Mouse (Mus musculus) lung, postnatal 4 days (tissue): ENCODE measurements around the gene Fosl2.
"Not testable (repeated sequence)": the region's sequence is repeated elsewhere in the genome, so short reads cannot be mapped to it uniquely, and the experiment has no call there.

ENCODE experiments used
- DNase-seq, 2 experiments: peaks; one replicate each; pipeline ENCODE4 v3.0.0; 2021

Gene Fosl2

GRCm38 (mm10) chr5:32134051-32134732 lies 1.4 kb upstream of the Fosl2 start:
- peak; percentile 57 to 59 for DNase-seq

- DNase-seq = peak; percentile 85 to 93
These were observed 682 bp upstream of the Fosl2 start for GRCm38 (mm10) chr5:32134903-32135335.

GRCm38 (mm10) chr5:32136301-32136863 lies 781 bp downstream of the Fosl2 start:
- peak; percentile 84 to 86 for DNase-seq

GRCm38 (mm10) chr5:32137106-32137522 lies 1.5 kb downstream of the Fosl2 start:
- peak; percentile 51 to 61 for DNase-seq

GRCm38 (mm10) chr5:32138446-32139195 lies 3.0 kb downstream of the Fosl2 start:
- peak; percentile 63 for DNase-seq

- peak; percentile 72 to 74 for DNase-seq
These were observed 4.0 kb downstream of the Fosl2 start for GRCm38 (mm10) chr5:32139516-32140037.

- no peak for DNase-seq
These were observed 6.3 kb downstream of the Fosl2 start for GRCm38 (mm10) chr5:32141899-32142298.

GRCm38 (mm10) chr5:32143433-32143970 lies 7.9 kb downstream of the Fosl2 start:
- DNase-seq = peak in 1 of 2 experiments; percentile 35

- DNase-seq = no peak
These were observed 10.7 kb downstream of the Fosl2 start for GRCm38 (mm10) chr5:32146281-32146680.

- DNase-seq = no peak
These were observed 13.0 kb downstream of the Fosl2 start for GRCm38 (mm10) chr5:32148593-32148992.

GRCm38 (mm10) chr5:32151244-32151643 lies 15.6 kb downstream of the Fosl2 start:
- no peak for DNase-seq

- DNase-seq = peak in 1 of 2 experiments; percentile 20
These were observed 17.3 kb downstream of the Fosl2 start for GRCm38 (mm10) chr5:32152725-32153417.

- DNase-seq = no peak
These were observed 17.8 kb downstream of the Fosl2 start for GRCm38 (mm10) chr5:32153418-32153740.

- no peak for DNase-seq
These were observed 18.3 kb downstream of the Fosl2 start for GRCm38 (mm10) chr5:32153791-32154490.

- DNase-seq = no peak
These were observed 19.5 kb downstream of the Fosl2 start for GRCm38 (mm10) chr5:32154931-32155688.

- no peak for DNase-seq
These were observed 20.3 kb downstream of the Fosl2 start for GRCm38 (mm10) chr5:32155927-32156326.

GRCm38 (mm10) chr5:32163478-32164043 lies 28.0 kb downstream of the Fosl2 start:
- peak in 1 of 2 experiments; percentile 12 for DNase-seq

- no peak for DNase-seq
These were observed 36.6 kb downstream of the Fosl2 start for GRCm38 (mm10) chr5:32172188-32172587.

- DNase-seq = no peak
These were observed 41.2 kb downstream of the Fosl2 start for GRCm38 (mm10) chr5:32176800-32177199.

- DNase-seq = no peak
These were observed 42.1 kb downstream of the Fosl2 start for GRCm38 (mm10) chr5:32177737-32178136.

- DNase-seq = not testable (repeated sequence)
These were observed 43.1 kb downstream of the Fosl2 start for GRCm38 (mm10) chr5:32178720-32179119.
